Mouse (Mus musculus) stomach, postnatal 0 days (tissue): ENCODE data around the gene Nol4l. TPM values are rescaled to one million over a fixed set of nuclear protein-coding genes. Genes with fewer than 3 reads are reported as not detected.

Source experiments
- ATAC-seq: fragments of 200-750 bp; cut with Nextera tagmentation; 2 replicates; pipeline ENCODE4 v1.8.0; 2017; ENCODE audit not compliant: low FRiP score, low TSS enrichment
- DNase-seq: peaks from one replicate; pipeline ENCODE4 v3.0.0-alpha.2; 2016; ENCODE audit warnings: low spot score
- H3K27ac ChIP-seq: fragments of 300-500 bp; sonication (generic); replicated peaks from 2 replicates; pipeline ENCODE4 v1.5.1; 2014; ENCODE audit warnings: mild to moderate bottlenecking, control low read depth
- H3K27me3 ChIP-seq: fragments of 300-500 bp; sonication (generic); 2 replicates; pipeline ENCODE4 v1.6.1; 2014; ENCODE audit warnings: low read length; ENCODE audit not compliant: control insufficient read depth, insufficient read depth
- H3K36me3 ChIP-seq: fragments of 300-500 bp; sonication (generic); 2 replicates; pipeline ENCODE4 v1.6.1; 2014; ENCODE audit warnings: low read length, mixed read lengths; ENCODE audit not compliant: control insufficient read depth, insufficient read depth
- H3K4me1 ChIP-seq: fragments of 300-500 bp; sonication (generic); replicated peaks from 2 replicates; pipeline ENCODE4 v1.6.1; 2014; ENCODE audit warnings: antibody characterized with exemption; ENCODE audit not compliant: control insufficient read depth, insufficient read depth
- H3K4me2 ChIP-seq: fragments of 300-500 bp; sonication (generic); replicated peaks from 2 replicates; pipeline ENCODE4 v1.6.1; 2014; ENCODE audit warnings: low read depth, mild to moderate bottlenecking, control low read depth, moderate library complexity
- H3K4me3 ChIP-seq: fragments of 300-500 bp; sonication (generic); 2 replicates; pipeline ENCODE4 v1.5.1; 2014; ENCODE audit warnings: low read depth, low read length, control low read depth
- H3K9ac ChIP-seq: fragments of 300-500 bp; sonication (generic); 2 replicates; pipeline ENCODE4 v1.6.1; 2014; ENCODE audit warnings: mild to moderate bottlenecking, low read length, control low read depth, mixed read lengths
- H3K9me3 ChIP-seq: fragments of 300-500 bp; sonication (generic); 2 replicates; pipeline ENCODE4 v1.6.1; 2016; ENCODE audit warnings: low read length; ENCODE audit not compliant: control insufficient read depth
- CTCF ChIP-seq: IDR thresholded peaks from 2 replicates; pipeline ENCODE4 v1.5.1; 2016; ENCODE audit warnings: antibody characterized with exemption, low read depth, mild to moderate bottlenecking, moderate library complexity
- EP300 ChIP-seq: optimal IDR thresholded peaks from 2 replicates; pipeline ENCODE3; 2016; ENCODE audit warnings: antibody characterized with exemption
- WGBS: fragments of 180-500 bp; shearing (Covaris S2); extraction: QIAGEN DNeasy Blood & Tissue Kit; methylation state at CpG from one replicate; pipeline ENCODE4 v1.1.7; 2014; 5-methylcytosine and 5-hydroxymethylcytosine counted together
- polyA plus RNA-seq: library from polyadenylated mRNA; unstranded; fragments of >200 nt; fragmentation: Nextera tagmentation; extraction: Ambion mirVana; gene quantifications from 2 replicates; pipeline ENCODE4 v1.2.1, GENCODE M21; 2015

Nol4l gene
- polyA plus RNA-seq, 1 experiment from 2014 or later: 4.4 TPM

- Histone ChIP-seq H3K27ac (peak overlapping the region; percentile 78), H3K36me3 (peaks cover 3% of the 10 kb centered on the region; the same call in 1 of the 2 replicates), H3K9ac (no peak overlapping the region), H3K4me3 (no peak overlapping the region), H3K4me1 (peaks cover 3% of the 10 kb centered on the region; the same call in 1 of the 2 replicates), H3K4me2 (no peak overlapping the region), H3K27me3 (no peaks in the 10 kb centered on the region), H3K9me3 (no peaks in the 10 kb centered on the region)
- TF ChIP-seq CTCF: no peak
- no peak for TF ChIP-seq EP300
- ATAC-seq: peak; percentile 61
- WGBS: 67% methylated on average over 4 of the region's 4 CpGs
- peak; percentile 45 for DNase-seq
Observed at GRCm38 (mm10) chr2:153425124-153425844, 104.5 kb downstream of the Nol4l start.

GRCm38 (mm10) chr2:153424557-153424956 is 105.2 kb downstream of the Nol4l start:
- Histone ChIP-seq H3K36me3 (peaks cover 3% of the 10 kb centered on the region; the same call in 1 of the 2 replicates), H3K9me3 (no peaks in the 10 kb centered on the region), H3K27ac (peak overlapping the region; percentile 78), H3K9ac (no peak overlapping the region), H3K4me3 (no peak overlapping the region), H3K27me3 (no peaks in the 10 kb centered on the region), H3K4me2 (no peak overlapping the region), H3K4me1 (peaks cover 3% of the 10 kb centered on the region; the same call in 1 of the 2 replicates)
- TF ChIP-seq CTCF (no peak), EP300 (no peak)
- no peak for DNase-seq
- ATAC-seq: no peak; the same call in 1 of the 2 replicates
- 65% methylated on average over 8 of the region's 8 CpGs for WGBS

GRCm38 (mm10) chr2:153423113-153423512 is 106.7 kb downstream of the Nol4l start:
- H3K9me3 ChIP-seq: no peaks in the 10 kb centered on the region
- TF ChIP-seq CTCF: no peak
- DNase-seq (no peak), ATAC-seq (no peak)
- H3K27me3 ChIP-seq: no peaks in the 10 kb centered on the region
- no peak overlapping the region for H3K4me3 ChIP-seq
- H3K4me2 ChIP-seq: no peak overlapping the region
- H3K4me1 ChIP-seq: peaks cover 3% of the 10 kb centered on the region; the same call in 1 of the 2 replicates
- no peak overlapping the region for H3K9ac ChIP-seq
- peaks cover 3% of the 10 kb centered on the region; the same call in 1 of the 2 replicates for H3K36me3 ChIP-seq
- no peak overlapping the region for H3K27ac ChIP-seq
- 90% methylated on average over 3 of the region's 3 CpGs for WGBS

- Histone ChIP-seq H3K9ac (no peak overlapping the region), H3K4me1 (peaks cover 3% of the 10 kb centered on the region; the same call in 1 of the 2 replicates), H3K4me3 (no peak overlapping the region), H3K27ac (no peak overlapping the region), H3K9me3 (no peaks in the 10 kb centered on the region), H3K27me3 (no peaks in the 10 kb centered on the region), H3K4me2 (no peak overlapping the region), H3K36me3 (peaks cover 4% of the 10 kb centered on the region; the same call in 1 of the 2 replicates)
- TF ChIP-seq CTCF: no peak
- TF ChIP-seq EP300: no peak
- no peak; the same call in 1 of the 2 replicates for ATAC-seq
- peak; percentile 40 for DNase-seq
- 36% methylated on average over 5 of the region's 5 CpGs for WGBS
Observed at GRCm38 (mm10) chr2:153422051-153422450, 107.7 kb downstream of the Nol4l start.

- TF ChIP-seq CTCF (peak; percentile 65), EP300 (no peak)
- no peak overlapping the region for H3K4me2 ChIP-seq
- no peak for DNase-seq
- H3K27me3 ChIP-seq: no peaks in the 10 kb centered on the region
- no peak overlapping the region for H3K27ac ChIP-seq
- H3K4me1 ChIP-seq: peaks cover 3% of the 10 kb centered on the region; the same call in 1 of the 2 replicates
- peaks cover 8% of the 10 kb centered on the region; the same call in 1 of the 2 replicates for H3K36me3 ChIP-seq
- H3K4me3 ChIP-seq: no peak overlapping the region
- no peak for ATAC-seq
- H3K9me3 ChIP-seq: no peaks in the 10 kb centered on the region
- no peak overlapping the region for H3K9ac ChIP-seq
Observed at GRCm38 (mm10) chr2:153421233-153421632, 108.5 kb downstream of the Nol4l start.

- no peaks in the 10 kb centered on the region for H3K9me3 ChIP-seq
- no peaks in the 10 kb centered on the region for H3K27me3 ChIP-seq
- DNase-seq (no peak), ATAC-seq (no peak)
- H3K36me3 ChIP-seq: peaks cover 10% of the 10 kb centered on the region; the same call in 1 of the 2 replicates
- TF ChIP-seq CTCF (no peak), EP300 (no peak)
- H3K9ac ChIP-seq: no peak overlapping the region
- no peak overlapping the region for H3K4me3 ChIP-seq
- 86% methylated on average over 1 of the region's 1 CpGs for WGBS
- no peak overlapping the region for H3K4me2 ChIP-seq
- H3K4me1 ChIP-seq: no peaks in the 10 kb centered on the region
- no peak overlapping the region for H3K27ac ChIP-seq
Observed at GRCm38 (mm10) chr2:153418381-153418780, 111.4 kb downstream of the Nol4l start.
